Mouse (Mus musculus): ENCODE measurements around the gene Slain1. TPM values are rescaled to one million over a fixed set of nuclear protein-coding genes. Genes with fewer than 3 reads are reported as not detected.

Slain1 gene
- polyA plus RNA-seq, 1 experiment from 2014 or later = 13.0 TPM

DNA sequence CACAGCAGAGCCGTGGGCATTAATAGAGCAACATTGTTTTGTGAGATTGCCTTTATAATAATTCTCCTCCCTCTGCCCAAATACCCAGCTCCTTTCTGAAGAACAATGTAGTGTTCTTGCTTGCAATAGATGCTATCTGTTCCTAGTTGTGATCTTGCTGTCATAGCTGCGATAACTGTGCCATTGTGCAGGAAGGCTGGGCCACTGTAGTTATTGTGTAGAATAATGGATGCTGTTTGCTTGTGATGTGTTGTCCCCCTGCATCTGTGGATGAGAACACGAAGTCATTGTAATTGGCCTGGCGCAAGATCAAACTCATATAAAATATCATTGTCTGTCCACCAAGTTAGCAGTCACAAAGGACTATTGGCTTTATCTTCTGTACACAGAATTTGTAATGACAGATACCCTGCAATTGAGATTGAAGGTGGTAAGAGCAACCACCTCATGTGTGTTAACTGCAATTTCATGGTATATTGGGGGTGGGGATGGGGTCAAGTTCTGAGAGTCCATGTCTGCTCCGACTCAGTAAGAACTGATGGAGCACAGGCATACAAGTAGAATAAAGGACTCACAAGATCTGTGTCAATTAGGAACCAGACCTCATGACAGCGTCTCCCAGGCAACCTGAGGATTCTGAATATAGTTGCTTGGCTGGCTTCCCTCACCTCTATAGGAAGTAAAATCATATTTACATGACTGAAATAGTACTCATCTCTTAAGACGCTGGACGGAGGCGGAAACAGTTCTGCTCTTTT, 32.8 kb downstream of the Slain1 start:
- H3K9me3 ChIP-seq (replicated peaks; ENCODE audit: control insufficient read depth, low read length, poor library complexity, severe bottlenecking) = no peaks in the 10 kb centered on the region
- H3K36me3 ChIP-seq (ENCODE audit: control insufficient read depth, insufficient read depth, low read length) = peaks cover 7% of the 10 kb centered on the region
- no peaks in the 10 kb centered on the region for H3K27me3 ChIP-seq (ENCODE audit: control insufficient read depth, insufficient read depth, low read depth, low read length)
- H3K4me1 ChIP-seq (ENCODE audit: control insufficient read depth, insufficient read depth, low read length) = peaks cover 49% of the 10 kb centered on the region
- no peak overlapping the region for H3K27ac ChIP-seq (ENCODE audit: low read length)
- peak; percentile 30; the same call in 1 of the 2 replicates for ATAC-seq
- no peak overlapping the region for H3K4me3 ChIP-seq (ENCODE audit: low read depth, low read length)
- no peak overlapping the region for H3K4me2 ChIP-seq (ENCODE audit: low read length)
- no peak overlapping the region for H3K9ac ChIP-seq (ENCODE audit: low read depth, low read length)
- 25% methylated on average over 9 of the region's 9 CpGs for WGBS

DNA sequence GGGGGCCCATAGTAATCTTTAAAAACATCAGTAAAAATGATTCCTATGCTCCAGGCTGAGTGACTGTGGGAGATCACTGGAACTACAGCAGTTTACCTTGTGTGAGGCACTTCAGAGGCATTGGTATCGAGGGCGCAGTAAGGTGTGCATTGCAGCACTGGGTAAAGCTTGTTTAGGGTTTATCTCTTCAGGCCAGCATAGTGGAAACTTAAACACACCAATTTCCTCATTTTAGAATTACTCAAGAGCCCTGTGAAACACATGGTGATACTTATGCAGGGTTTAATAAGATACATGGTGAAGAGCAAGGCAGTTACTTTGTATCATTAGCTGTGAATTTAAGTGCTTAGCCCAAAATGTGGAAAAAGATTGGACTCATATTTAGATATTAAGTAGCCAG, 37.0 kb downstream of the Slain1 start:
- ATAC-seq = no peak

DNA sequence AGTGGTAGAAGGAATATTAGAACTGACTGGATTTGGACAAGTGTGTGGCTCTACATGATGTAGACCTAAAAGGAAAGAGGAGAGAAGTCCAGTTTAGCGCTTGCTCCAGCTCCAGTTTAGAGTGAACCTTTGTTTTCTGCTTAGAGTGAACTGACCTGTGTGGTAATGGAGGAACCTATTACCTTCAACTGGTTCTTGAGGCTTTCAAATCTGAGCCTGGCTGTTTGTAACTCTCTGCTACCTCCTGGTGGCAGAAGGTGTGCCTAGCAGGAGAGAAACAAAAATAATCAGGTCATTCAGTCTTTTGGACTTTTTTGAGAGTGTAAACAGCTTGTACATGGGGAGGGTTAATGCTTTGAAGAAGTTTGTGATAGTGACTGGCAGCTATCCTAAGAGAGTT, 44.3 kb downstream of the Slain1 start:
- H3K27me3 ChIP-seq (ENCODE audit: control insufficient read depth, insufficient read depth, low read depth, low read length) = no peaks in the 10 kb centered on the region
- no peak overlapping the region for H3K9ac ChIP-seq (ENCODE audit: low read depth, low read length)
- 41% methylated on average over 1 of the region's 1 CpGs for WGBS
- peak; percentile 59 for ATAC-seq
- H3K4me3 ChIP-seq (ENCODE audit: low read depth, low read length) = no peak overlapping the region
- no peaks in the 10 kb centered on the region for H3K4me1 ChIP-seq (ENCODE audit: control insufficient read depth, insufficient read depth, low read length)
- H3K27ac ChIP-seq (ENCODE audit: low read length) = no peak overlapping the region
- H3K36me3 ChIP-seq (ENCODE audit: control insufficient read depth, insufficient read depth, low read length) = peaks cover 17% of the 10 kb centered on the region; the same call in 1 of the 2 replicates
- H3K9me3 ChIP-seq (replicated peaks; ENCODE audit: control insufficient read depth, low read length, poor library complexity, severe bottlenecking) = no peaks in the 10 kb centered on the region
- H3K4me2 ChIP-seq (ENCODE audit: low read length) = no peak overlapping the region

More for the DNA sequence above, 37.0 kb downstream of the Slain1 start:
- H3K9me3 ChIP-seq (replicated peaks; ENCODE audit: control insufficient read depth, low read length, poor library complexity, severe bottlenecking) = no peaks in the 10 kb centered on the region
- no peak overlapping the region for H3K4me3 ChIP-seq (ENCODE audit: low read depth, low read length)
- peaks cover 16% of the 10 kb centered on the region for H3K4me1 ChIP-seq (ENCODE audit: control insufficient read depth, insufficient read depth, low read length)
- peaks cover 15% of the 10 kb centered on the region for H3K36me3 ChIP-seq (ENCODE audit: control insufficient read depth, insufficient read depth, low read length)
- H3K27me3 ChIP-seq (ENCODE audit: control insufficient read depth, insufficient read depth, low read depth, low read length) = no peaks in the 10 kb centered on the region
- no peak overlapping the region for H3K9ac ChIP-seq (ENCODE audit: low read depth, low read length)
- no peak overlapping the region for H3K27ac ChIP-seq (ENCODE audit: low read length)
- no peak overlapping the region for H3K4me2 ChIP-seq (ENCODE audit: low read length)
- WGBS = 87% methylated on average over 2 of the region's 2 CpGs

DNA sequence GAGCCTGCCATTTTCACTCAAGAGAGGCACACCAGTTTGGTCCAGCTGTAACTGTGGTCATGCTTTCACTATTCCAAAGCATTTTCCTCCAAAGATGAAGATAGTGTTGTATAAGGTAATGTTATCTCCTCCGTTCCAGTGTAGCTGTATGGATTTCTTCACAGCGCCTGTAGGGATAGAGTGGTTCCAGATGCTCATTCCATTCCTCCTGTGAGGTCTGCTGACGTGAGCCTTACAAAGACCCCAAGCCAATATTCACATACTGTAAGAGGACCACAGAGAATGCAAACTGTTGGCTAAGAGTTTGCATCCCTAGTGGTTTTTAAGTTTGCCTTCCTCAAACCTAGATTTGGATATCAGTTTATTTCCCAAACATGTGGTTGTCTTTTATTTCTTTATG, 45.6 kb downstream of the Slain1 start:
- Histone ChIP-seq H3K9ac (ENCODE audit: low read depth, low read length) (no peak overlapping the region), H3K4me1 (ENCODE audit: control insufficient read depth, insufficient read depth, low read length) (no peaks in the 10 kb centered on the region), H3K36me3 (ENCODE audit: control insufficient read depth, insufficient read depth, low read length) (peaks cover 14% of the 10 kb centered on the region; the same call in 1 of the 2 replicates), H3K4me3 (ENCODE audit: low read depth, low read length) (no peak overlapping the region), H3K27me3 (ENCODE audit: control insufficient read depth, insufficient read depth, low read depth, low read length) (no peaks in the 10 kb centered on the region), H3K27ac (ENCODE audit: low read length) (no peak overlapping the region), H3K4me2 (ENCODE audit: low read length) (no peak overlapping the region), H3K9me3 (replicated peaks; ENCODE audit: control insufficient read depth, low read length, poor library complexity, severe bottlenecking) (no peaks in the 10 kb centered on the region)
- 95% methylated on average over 3 of the region's 3 CpGs for WGBS
- no peak for ATAC-seq

DNA sequence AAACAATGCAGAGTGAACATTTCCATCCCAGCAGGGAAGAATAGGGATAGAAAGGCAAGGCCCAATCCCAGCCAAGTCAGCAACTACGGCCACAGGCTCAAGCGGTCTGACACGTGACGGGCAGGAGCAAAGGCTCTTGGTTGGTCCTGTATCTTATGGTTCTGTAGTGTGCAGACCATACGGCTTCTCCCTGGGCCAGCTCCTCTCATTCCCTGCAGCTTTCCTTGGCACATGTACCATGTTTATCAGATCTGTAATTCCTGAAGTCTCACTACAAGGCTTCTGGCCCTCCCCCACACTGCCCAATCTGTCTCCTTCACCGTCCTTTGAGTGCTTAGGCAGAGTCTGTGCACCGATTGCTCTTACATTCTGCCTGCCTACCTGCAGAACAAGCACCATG, 47.1 kb downstream of the Slain1 start:
- Histone ChIP-seq H3K4me2 (ENCODE audit: low read length) (no peak overlapping the region), H3K27ac (ENCODE audit: low read length) (no peak overlapping the region), H3K36me3 (ENCODE audit: control insufficient read depth, insufficient read depth, low read length) (peaks cover 14% of the 10 kb centered on the region; the same call in 1 of the 2 replicates), H3K27me3 (ENCODE audit: control insufficient read depth, insufficient read depth, low read depth, low read length) (no peaks in the 10 kb centered on the region), H3K9ac (ENCODE audit: low read depth, low read length) (no peak overlapping the region), H3K4me1 (ENCODE audit: control insufficient read depth, insufficient read depth, low read length) (no peaks in the 10 kb centered on the region), H3K9me3 (replicated peaks; ENCODE audit: control insufficient read depth, low read length, poor library complexity, severe bottlenecking) (no peaks in the 10 kb centered on the region), H3K4me3 (ENCODE audit: low read depth, low read length) (no peak overlapping the region)
- 94% methylated on average over 7 of the region's 7 CpGs for WGBS
- no peak for ATAC-seq

DNA sequence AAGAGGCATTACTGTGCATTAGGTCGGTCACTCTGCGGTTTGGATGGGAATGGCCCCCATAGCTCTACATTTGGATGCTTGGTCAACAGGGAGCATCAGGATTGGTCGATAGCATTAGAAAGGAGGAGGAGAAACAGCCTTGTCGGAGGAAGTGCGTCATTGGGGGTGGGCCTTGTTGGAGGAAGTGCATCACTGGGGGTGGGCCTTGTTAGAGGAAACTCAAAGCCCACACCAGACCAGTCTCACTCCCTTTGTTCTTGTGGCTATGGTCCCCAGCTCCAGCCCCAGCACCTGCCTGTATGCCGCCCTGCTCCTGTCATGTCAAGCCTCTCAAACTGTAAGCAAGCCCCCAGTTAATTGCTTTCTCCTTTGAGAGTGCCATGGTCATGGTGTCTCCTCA, 49.3 kb downstream of the Slain1 start:
- no peak overlapping the region for H3K9ac ChIP-seq (ENCODE audit: low read depth, low read length)
- no peak for ATAC-seq
- H3K4me1 ChIP-seq (ENCODE audit: control insufficient read depth, insufficient read depth, low read length) = no peaks in the 10 kb centered on the region
- no peak overlapping the region for H3K4me3 ChIP-seq (ENCODE audit: low read depth, low read length)
- no peaks in the 10 kb centered on the region for H3K9me3 ChIP-seq (replicated peaks; ENCODE audit: control insufficient read depth, low read length, poor library complexity, severe bottlenecking)
- no peak overlapping the region for H3K27ac ChIP-seq (ENCODE audit: low read length)
- H3K27me3 ChIP-seq (ENCODE audit: control insufficient read depth, insufficient read depth, low read depth, low read length) = no peaks in the 10 kb centered on the region
- H3K36me3 ChIP-seq (ENCODE audit: control insufficient read depth, insufficient read depth, low read length) = peaks cover 28% of the 10 kb centered on the region
- H3K4me2 ChIP-seq (ENCODE audit: low read length) = no peak overlapping the region
- WGBS = over 99% methylated on average over 6 of the region's 6 CpGs

DNA sequence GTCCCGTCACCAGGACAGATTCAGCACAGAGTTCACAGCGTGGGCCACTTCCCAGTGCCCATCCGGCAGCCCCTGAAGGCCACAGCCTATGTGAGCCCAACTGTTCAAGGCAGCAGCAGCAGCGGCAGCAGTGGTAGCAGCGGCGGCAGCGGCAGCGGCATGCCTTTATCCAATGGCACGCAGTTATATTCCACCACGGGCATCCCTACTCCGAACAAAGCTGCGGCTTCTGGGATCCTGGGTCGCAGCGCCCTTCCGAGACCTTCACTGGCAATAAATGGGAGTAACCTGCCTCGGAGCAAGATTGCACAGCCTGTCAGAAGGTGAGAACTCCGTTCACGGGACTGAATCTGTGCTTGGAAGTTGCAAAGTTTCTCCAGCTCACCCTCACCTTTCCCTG, 52.5 kb downstream of the Slain1 start:
- H3K27ac ChIP-seq (ENCODE audit: low read length) = no peak overlapping the region
- no peak overlapping the region for H3K9ac ChIP-seq (ENCODE audit: low read depth, low read length)
- no peaks in the 10 kb centered on the region for H3K4me1 ChIP-seq (ENCODE audit: control insufficient read depth, insufficient read depth, low read length)
- no peak overlapping the region for H3K4me2 ChIP-seq (ENCODE audit: low read length)
- 95% methylated on average over 18 of the region's 18 CpGs for WGBS
- peaks cover 21% of the 10 kb centered on the region for H3K36me3 ChIP-seq (ENCODE audit: control insufficient read depth, insufficient read depth, low read length)
- no peaks in the 10 kb centered on the region for H3K27me3 ChIP-seq (ENCODE audit: control insufficient read depth, insufficient read depth, low read depth, low read length)
- no peaks in the 10 kb centered on the region for H3K9me3 ChIP-seq (replicated peaks; ENCODE audit: control insufficient read depth, low read length, poor library complexity, severe bottlenecking)
- no peak overlapping the region for H3K4me3 ChIP-seq (ENCODE audit: low read depth, low read length)
- no peak for ATAC-seq

DNA sequence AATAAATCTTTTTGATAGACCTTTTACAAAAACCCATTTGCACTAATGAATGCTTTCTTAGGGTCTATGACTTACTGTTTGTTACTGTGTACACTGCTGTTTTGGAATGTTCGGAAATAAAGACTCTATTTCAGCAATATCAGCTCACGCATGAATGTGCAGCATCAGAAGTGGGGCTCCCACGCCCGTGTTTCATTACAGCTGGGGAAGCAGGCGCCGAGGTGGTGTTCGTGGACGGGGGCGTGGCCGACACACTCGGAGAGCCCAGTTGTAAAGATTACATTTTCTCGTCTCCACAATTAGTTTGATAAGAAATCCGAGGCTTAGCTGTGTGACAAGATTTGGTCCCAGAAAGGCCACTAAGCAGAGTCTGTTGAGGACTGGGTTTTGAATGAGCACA, 54.7 kb downstream of the Slain1 start:
- no peak for ATAC-seq
- Histone ChIP-seq H3K27me3 (ENCODE audit: control insufficient read depth, insufficient read depth, low read depth, low read length) (no peaks in the 10 kb centered on the region), H3K4me2 (ENCODE audit: low read length) (no peak overlapping the region), H3K4me1 (ENCODE audit: control insufficient read depth, insufficient read depth, low read length) (no peaks in the 10 kb centered on the region), H3K4me3 (ENCODE audit: low read depth, low read length) (no peak overlapping the region), H3K36me3 (ENCODE audit: control insufficient read depth, insufficient read depth, low read length) (peaks cover 24% of the 10 kb centered on the region), H3K9ac (ENCODE audit: low read depth, low read length) (no peak overlapping the region), H3K27ac (ENCODE audit: low read length) (no peak overlapping the region), H3K9me3 (replicated peaks; ENCODE audit: control insufficient read depth, low read length, poor library complexity, severe bottlenecking) (no peaks in the 10 kb centered on the region)
- 77% methylated on average over 13 of the region's 13 CpGs for WGBS

DNA sequence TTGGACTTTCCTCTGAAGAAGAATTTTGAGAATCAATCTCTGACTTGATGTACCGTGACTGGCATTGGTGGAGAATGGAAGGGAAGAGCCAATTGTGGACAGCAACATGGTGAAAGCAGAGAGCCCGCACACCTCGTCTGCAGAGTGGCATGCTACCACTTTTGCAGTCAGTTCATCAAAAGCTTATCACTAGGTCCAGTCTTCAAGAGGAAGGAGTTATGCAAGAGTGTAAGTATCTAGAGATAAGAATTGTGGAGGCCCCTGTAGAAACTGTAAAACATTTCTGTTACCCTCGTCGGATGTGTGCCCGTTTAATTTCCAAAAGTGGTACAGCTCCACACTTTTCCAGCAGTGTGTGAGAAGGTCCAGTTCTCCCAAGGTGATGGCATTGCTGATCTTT, 56.3 kb downstream of the Slain1 start:
- no peak overlapping the region for H3K9ac ChIP-seq (ENCODE audit: low read depth, low read length)
- H3K4me1 ChIP-seq (ENCODE audit: control insufficient read depth, insufficient read depth, low read length) = no peaks in the 10 kb centered on the region
- H3K4me2 ChIP-seq (ENCODE audit: low read length) = no peak overlapping the region
- peaks cover 24% of the 10 kb centered on the region for H3K36me3 ChIP-seq (ENCODE audit: control insufficient read depth, insufficient read depth, low read length)
- H3K9me3 ChIP-seq (replicated peaks; ENCODE audit: control insufficient read depth, low read length, poor library complexity, severe bottlenecking) = no peaks in the 10 kb centered on the region
- no peaks in the 10 kb centered on the region for H3K27me3 ChIP-seq (ENCODE audit: control insufficient read depth, insufficient read depth, low read depth, low read length)
- no peak overlapping the region for H3K27ac ChIP-seq (ENCODE audit: low read length)
- 90% methylated on average over 6 of the region's 6 CpGs for WGBS
- no peak for ATAC-seq
- H3K4me3 ChIP-seq (ENCODE audit: low read depth, low read length) = no peak overlapping the region

Measured in midbrain, embryonic 16.5 days (tissue).